Mouse (Mus musculus) kidney, postnatal 36 days (tissue): ENCODE results near the gene Myh3.
"Not testable (repeated sequence)": the region's sequence is repeated elsewhere in the genome, so short reads cannot be mapped to it uniquely, and the experiment has no call there.

Source experiments
- DNase-seq, 2 experiments: peaks; one replicate each; pipeline ENCODE4 v3.0.0; 2021 to 2022; ENCODE audit warnings: mixed read lengths in 2 of 2

The Myh3 gene

DNA sequence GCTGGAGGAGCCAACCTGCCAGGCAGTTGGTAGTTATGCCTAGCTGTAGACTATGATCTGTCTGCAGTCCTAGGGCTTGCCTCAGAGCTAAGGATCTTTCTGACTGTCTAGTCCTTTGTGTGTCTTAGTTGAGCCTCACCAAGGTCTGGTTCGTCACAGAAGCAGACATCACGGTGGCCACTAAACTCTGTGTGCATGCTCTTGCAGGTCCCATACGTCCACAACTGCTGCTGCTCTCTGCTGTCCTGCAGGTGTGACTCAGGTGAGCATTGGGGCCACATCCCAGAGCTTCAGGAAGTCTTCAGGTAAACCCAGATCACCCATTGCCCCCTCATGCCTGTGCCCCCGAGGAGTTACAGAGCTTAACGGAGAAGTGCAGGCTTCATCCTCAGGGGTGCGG lies 788 bp downstream of the Myh3 start:
- DNase-seq, result no peak

DNA sequence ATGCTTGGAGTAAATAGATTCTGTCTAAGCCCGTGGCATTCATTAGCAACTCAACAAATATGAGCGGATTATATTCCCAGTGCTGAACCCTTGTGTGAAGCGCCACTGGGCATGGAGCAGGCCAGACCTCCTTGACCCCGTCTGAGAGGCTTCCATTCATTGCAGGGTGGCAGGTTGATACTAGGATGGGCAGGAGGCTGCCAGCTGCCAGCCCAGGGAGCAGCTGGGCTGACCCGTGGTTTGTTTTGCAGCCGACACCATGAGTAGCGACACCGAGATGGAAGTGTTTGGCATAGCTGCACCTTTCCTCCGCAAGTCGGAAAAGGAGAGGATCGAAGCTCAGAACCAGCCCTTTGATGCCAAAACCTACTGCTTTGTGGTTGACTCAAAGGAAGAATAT lies 1.6 kb downstream of the Myh3 start:
- DNase-seq, result no peak

DNA sequence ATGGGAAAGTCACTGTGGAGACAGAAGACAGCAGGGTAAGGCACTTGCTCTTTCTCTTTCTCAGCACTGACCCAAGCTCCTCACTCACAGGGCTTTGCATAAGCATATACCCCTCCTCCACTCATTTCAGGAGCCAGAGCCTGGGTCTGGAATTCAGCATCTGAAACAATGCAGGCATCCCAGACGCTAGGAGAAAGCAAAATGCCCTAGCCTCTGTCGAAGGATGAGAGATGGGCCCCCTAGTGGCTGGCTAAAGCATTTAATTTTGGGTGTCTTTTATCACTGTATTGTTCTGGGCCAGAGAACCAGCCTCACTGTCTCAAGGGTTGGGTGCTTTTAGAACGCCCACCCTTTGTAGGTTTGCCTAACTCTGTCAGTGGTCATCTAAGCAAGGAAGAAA lies 2.1 kb downstream of the Myh3 start:
- peak; percentile 47 to 80 for DNase-seq

- DNase-seq, result peak; percentile 64 to 69
These were observed 3.1 kb downstream of the Myh3 start for GRCm38 (mm10) chr11:67081125-67081649.

- DNase-seq, result no peak
These were observed 4.1 kb downstream of the Myh3 start for GRCm38 (mm10) chr11:67082188-67082587.

DNA sequence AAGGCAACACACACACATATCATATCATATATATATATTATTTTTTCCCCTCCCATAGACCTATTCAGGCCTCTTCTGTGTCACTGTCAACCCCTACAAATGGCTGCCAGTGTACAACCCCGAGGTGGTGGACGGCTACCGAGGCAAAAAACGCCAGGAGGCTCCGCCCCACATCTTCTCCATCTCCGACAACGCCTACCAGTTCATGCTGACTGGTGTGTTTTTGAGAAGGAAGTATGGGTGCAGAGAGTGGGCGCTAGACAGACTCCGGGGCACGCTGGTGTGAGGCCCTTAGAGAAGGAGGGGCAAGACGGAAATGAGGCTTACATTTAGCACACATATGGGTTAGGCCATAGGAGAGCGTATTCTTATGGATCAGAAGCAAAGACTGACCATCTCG lies 4.7 kb downstream of the Myh3 start:
- DNase-seq, result no peak

GRCm38 (mm10) chr11:67083239-67083638 lies 5.1 kb downstream of the Myh3 start:
- no peak for DNase-seq

DNA sequence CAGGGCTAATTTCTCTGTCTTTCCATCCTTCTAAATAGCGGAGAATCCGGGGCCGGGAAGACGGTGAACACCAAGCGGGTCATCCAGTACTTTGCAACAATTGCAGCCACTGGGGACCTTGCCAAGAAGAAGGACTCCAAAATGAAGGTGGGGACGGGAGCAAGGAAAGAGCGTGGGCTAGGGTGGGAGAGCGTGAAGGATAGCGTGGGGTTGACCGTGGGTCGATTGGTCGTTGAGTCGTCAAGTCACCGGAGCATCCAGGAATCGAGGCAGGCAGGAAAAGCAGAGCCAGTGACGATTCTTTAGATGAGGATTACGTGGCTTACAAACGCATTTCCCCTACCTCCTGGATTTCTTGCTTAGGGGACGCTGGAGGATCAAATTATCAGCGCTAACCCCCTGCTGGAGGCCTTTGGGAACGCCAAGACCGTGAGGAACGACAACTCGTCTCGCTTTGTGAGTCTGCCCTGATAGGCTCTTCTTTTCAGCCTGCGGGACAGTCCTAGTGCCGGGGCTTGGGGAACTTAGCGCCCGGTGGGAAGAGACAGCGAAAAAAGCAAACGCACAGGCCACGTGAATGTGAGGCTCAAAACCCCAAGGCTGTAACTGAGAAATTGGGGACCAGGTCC lies 5.7 kb downstream of the Myh3 start:
- no peak for DNase-seq

DNA sequence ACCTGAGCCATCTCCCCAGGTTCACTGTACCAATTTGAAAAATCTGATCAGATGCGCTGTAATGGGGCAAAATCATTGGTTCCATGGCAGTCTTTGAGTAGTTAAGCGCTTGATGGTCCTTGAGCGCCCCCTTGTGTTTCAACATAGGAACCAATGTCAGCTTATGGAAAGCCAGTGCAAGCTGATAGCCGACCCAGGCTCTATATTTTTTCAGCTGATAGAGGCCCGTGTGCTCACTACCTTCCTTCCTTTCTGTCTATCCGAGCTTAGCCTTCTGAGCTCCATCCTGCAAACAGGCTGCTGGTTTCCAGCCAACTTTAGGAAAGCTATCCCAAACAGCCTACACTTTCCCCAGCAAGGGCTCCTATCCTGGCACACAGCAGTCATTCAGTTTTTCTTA lies 7.4 kb downstream of the Myh3 start:
- peak; percentile 69 to 83 for DNase-seq

GRCm38 (mm10) chr11:67086467-67087164 lies 8.5 kb downstream of the Myh3 start:
- peak; percentile 25 to 31 for DNase-seq

DNA sequence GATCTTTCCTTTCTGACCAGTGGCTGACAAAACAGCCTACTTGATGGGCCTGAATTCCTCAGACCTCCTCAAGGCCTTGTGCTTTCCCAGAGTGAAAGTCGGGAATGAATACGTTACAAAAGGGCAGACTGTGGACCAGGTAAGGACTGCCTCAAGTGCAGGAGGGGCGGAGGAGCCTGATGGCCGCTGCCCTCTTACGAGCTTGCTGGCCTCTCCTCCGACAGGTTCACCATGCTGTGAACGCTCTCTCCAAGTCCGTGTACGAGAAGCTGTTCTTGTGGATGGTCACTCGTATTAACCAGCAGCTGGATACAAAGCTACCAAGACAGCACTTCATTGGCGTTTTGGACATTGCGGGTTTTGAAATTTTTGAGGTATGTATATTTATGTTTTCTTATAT lies 9.1 kb downstream of the Myh3 start:
- DNase-seq, result no peak

- not testable (repeated sequence) for DNase-seq
These were observed 14.3 kb downstream of the Myh3 start for GRCm38 (mm10) chr11:67092354-67092753.

DNA sequence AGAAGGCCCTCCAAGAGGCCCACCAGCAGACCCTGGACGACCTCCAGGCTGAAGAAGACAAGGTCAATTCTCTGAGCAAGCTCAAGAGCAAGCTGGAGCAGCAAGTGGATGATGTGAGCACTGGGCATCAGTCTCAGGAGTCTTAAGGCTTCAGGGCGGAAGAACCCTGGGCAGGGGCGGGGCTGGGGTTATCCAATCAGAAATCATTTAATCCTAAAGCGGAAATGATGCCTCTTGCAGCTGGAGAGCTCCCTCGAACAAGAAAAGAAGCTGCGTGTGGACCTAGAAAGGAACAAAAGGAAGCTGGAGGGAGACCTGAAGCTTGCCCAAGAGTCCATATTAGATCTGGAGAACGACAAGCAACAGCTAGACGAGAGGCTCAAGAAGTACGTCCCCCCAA lies 15.1 kb downstream of the Myh3 start:
- no peak for DNase-seq

DNA sequence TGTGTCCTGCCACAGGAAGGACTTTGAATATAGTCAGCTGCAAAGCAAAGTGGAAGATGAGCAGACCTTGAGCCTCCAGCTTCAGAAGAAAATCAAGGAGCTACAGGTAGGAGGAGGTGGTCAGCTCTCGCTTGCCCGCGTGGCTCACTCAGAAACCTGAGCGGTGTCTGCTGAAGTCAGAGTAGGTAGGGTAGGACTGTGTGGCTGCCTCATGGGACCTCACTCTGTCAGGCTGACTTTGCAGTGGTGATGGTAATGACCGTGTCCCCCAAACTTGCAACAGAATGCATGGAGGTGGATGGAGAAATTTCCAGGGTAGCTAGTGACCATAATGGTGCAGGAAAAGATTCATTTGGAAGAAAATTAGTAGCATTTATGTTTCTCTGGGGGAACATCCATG lies 15.6 kb downstream of the Myh3 start:
- DNase-seq, result no peak

DNA sequence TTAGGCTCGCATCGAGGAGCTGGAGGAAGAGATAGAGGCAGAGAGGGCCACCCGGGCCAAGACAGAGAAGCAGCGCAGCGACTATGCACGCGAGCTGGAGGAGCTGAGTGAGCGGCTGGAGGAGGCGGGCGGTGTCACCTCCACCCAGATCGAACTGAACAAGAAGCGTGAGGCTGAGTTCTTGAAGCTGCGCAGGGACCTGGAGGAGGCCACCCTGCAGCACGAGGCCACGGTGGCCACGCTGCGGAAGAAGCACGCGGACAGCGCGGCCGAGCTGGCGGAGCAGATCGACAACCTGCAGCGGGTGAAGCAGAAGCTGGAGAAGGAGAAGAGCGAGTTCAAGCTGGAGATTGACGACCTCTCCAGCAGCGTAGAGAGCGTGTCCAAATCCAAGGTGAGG lies 16.4 kb downstream of the Myh3 start:
- DNase-seq, result no peak

DNA sequence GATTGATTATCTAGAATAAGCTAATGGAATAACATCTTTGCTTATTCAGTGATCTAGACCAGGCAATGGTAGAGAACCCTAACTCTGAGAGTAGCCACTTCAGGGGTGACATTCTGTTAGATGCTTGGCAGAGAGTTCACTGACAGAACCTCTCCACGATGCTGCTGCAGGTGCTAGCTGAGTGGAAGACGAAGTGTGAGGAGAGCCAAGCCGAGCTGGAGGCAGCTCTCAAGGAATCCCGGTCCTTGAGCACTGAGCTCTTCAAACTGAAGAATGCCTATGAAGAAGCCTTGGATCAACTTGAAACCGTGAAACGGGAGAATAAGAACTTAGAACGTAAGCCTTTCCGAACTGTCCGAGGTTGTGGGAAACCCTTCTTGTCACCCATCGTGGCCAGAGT lies 19.6 kb downstream of the Myh3 start:
- DNase-seq, result no peak

- no peak for DNase-seq
These were observed 20.3 kb downstream of the Myh3 start for GRCm38 (mm10) chr11:67098427-67098826.

GRCm38 (mm10) chr11:67099241-67099640 lies 21.1 kb downstream of the Myh3 start:
- no peak for DNase-seq

DNA sequence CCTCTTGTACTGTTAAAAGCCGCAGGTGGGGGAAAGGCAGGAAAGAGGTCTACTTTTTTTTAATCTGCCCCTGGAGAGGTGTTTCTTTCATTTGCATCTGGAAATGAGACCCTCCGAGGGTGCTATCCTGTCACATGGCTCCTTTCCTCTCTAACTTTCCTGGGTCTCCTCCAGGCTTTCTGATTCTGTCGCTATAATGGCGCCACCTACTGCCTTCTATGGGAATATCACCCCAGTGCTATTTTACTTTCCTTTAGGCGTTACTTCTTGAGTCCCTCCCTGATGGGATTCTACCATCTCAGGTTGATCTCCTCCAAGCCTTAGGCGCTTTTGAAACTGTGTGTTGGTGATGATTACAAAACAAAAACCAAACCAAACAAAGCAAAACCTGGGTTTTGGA lies 22.1 kb downstream of the Myh3 start:
- peak; percentile 35 to 60 for DNase-seq

- DNase-seq, result peak; percentile 48 to 74
These were observed 23.6 kb downstream of the Myh3 start for GRCm38 (mm10) chr11:67101713-67102112.

GRCm38 (mm10) chr11:67103256-67103655 lies 25.2 kb downstream of the Myh3 start:
- no peak for DNase-seq

- DNase-seq, result no peak
These were observed 26.1 kb downstream of the Myh3 start for GRCm38 (mm10) chr11:67104242-67104641.

GRCm38 (mm10) chr11:67104714-67105113 lies 26.6 kb downstream of the Myh3 start:
- DNase-seq, result no peak

GRCm38 (mm10) chr11:67105689-67106088 lies 27.6 kb downstream of the Myh3 start:
- DNase-seq, result no peak

DNA sequence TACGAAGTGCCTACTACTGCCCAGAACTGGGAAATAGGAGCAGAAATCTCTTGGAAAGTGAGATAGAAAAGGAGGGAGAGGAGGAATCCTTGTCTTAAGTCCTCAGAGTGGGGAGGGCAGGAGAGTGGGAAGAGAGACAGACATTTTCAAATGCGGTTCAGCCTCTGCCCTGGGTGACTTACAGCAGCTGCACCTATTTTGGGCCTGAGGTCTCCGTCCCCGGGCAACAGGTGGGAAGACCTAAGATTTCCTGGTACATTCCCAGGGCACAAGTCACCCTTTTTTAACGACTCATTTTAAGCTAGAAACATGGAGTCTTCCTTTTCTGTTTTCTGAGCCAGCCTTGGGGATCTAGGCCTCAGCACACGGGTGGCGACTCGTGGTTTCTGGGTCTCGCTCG lies 28.9 kb downstream of the Myh3 start:
- DNase-seq, result no peak
